Mouse (Mus musculus) megakaryocyte, embryonic 14.5 days (primary cell): ENCODE data around the gene Etl4. TPM values are rescaled to one million over a fixed set of nuclear protein-coding genes. Genes with fewer than 3 reads are reported as not detected.
"Not testable (repeated sequence)": the region's sequence is repeated elsewhere in the genome, so short reads cannot be mapped to it uniquely, and the experiment has no call there.

Experiments
- H3K27me3 ChIP-seq: replicated peaks from 2 replicates; pipeline ENCODE3; 2012; ENCODE audit warnings: inconsistent platforms
- H3K36me3 ChIP-seq: replicated peaks from 2 replicates; pipeline ENCODE3; 2012; ENCODE audit warnings: low read length, inconsistent platforms, mixed read lengths
- H3K4me1 ChIP-seq: 2 replicates; pipeline ENCODE4 v1.6.1; 2012; ENCODE audit warnings: inconsistent platforms
- H3K4me3 ChIP-seq: replicated peaks from 2 replicates; pipeline ENCODE3; 2012; ENCODE audit warnings: moderate library complexity, mild to moderate bottlenecking, inconsistent platforms
- H3K9me3 ChIP-seq: 2 replicates; pipeline ENCODE4 v1.6.1; 2012; ENCODE audit warnings: inconsistent platforms
- FLI1 ChIP-seq: IDR thresholded peaks from 2 replicates; pipeline ENCODE4 v1.6.1; 2012; ENCODE audit warnings: low read length, inconsistent platforms, mixed read lengths
- GATA1 ChIP-seq: IDR thresholded peaks from 3 replicates; pipeline ENCODE4 v1.6.1; 2012; ENCODE audit warnings: mixed read lengths, low read length, inconsistent platforms, borderline replicate concordance
- polyA plus RNA-seq: library from polyadenylated mRNA; stranded (reverse); fragments of >175 nt; gene quantifications from 2 replicates; pipeline ENCODE4 v1.2.3, GENCODE M21; 2012; ENCODE audit warnings: low replicate concordance; ENCODE audit not compliant: insufficient read depth

The Etl4 gene
- polyA plus RNA-seq, 1 experiment, result 0.12 TPM

DNA sequence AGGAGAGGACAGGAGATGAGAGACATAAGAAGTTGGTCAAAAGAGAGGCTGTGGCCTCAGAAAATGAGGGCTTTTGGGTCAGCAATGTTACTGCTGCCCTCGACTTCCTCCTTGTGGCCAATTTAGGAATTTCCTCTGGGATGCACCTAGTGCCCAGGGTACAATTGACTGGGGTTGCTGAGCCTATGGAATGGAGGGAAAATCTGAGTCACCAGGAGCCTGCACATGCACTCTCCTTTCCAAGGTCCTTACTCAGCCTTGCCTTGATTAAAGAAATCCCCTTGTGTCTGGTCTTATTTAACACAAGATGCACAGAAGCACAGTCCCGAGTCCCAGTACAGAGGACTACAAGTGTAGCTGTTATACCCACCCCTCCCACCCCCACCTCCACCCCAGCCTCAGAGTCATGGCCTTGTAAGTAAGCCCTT lies 756.5 kb downstream of the Etl4 start:
- Histone ChIP-seq H3K4me1 (no peaks in the 10 kb centered on the region), H3K27me3 (no peaks in the 10 kb centered on the region), H3K36me3 (no peaks in the 10 kb centered on the region), H3K9me3 (peaks cover 12% of the 10 kb centered on the region; the same call in 1 of the 2 replicates), H3K4me3 (no peak overlapping the region)
- TF ChIP-seq FLI1 (no peak), GATA1 (no peak)

DNA sequence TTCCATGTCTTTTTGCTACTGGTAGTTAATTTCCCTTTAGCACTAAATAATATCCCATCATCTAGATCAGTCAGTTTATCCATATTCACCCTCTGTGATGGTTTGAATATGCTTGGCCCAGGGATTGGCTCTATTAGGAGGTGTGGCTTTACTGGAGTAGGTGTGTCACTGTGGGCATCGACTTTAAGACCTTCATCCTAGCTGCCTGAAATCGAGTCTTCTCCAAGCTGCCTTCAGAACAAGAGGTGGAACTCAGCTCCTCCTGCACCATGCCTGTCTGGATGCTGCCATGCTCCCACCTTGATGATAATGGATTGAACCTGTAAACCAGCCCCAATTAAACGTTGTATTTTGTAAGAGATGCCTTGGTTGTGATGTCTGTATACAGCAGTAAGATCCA lies 758.3 kb downstream of the Etl4 start:
- Histone ChIP-seq H3K27me3 (no peaks in the 10 kb centered on the region), H3K36me3 (no peaks in the 10 kb centered on the region), H3K9me3 (peaks cover 12% of the 10 kb centered on the region; the same call in 1 of the 2 replicates), H3K4me3 (no peak overlapping the region), H3K4me1 (no peaks in the 10 kb centered on the region)
- no peak for TF ChIP-seq FLI1
- no peak for TF ChIP-seq GATA1

DNA sequence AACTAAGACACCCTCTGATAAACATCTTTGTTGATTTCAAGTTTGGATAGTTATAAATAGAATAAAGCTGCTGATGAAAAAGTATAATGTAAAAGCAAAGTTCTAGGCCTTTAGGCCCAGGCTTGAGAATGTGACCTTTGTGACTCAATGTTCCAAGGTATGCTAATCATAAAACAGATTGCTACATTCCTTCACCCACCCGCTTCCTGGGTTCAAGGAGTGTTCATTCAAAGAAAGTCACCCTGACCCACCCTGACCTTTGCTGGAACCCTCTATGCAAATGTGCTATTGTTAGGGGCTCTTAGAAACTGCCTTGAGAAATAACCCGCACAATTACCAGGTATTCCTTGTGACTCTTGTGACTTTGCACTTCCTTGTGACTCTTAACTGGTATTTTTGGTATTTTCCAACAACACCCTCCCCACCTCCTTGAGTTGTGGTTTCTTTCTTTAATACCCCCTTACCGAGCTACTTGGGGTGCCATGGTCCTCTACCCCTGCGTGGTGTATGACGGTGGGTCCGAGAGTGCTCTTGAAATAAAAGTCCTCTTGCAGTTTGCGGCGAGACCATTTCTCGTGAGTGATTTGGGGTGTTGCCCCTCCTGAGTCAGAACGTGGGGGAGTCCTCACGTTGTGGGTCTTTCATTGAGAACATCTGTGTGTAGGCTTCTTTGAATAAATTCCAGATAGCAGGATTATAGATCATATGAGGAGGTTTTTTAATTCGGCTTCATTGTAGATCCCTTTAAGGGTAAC lies 758.9 kb downstream of the Etl4 start:
- not testable (repeated sequence) for H3K36me3 ChIP-seq, H3K4me3 ChIP-seq, H3K27me3 ChIP-seq, H3K4me1 ChIP-seq
- peaks cover 12% of the 10 kb centered on the region; the same call in 1 of the 2 replicates for H3K9me3 ChIP-seq

DNA sequence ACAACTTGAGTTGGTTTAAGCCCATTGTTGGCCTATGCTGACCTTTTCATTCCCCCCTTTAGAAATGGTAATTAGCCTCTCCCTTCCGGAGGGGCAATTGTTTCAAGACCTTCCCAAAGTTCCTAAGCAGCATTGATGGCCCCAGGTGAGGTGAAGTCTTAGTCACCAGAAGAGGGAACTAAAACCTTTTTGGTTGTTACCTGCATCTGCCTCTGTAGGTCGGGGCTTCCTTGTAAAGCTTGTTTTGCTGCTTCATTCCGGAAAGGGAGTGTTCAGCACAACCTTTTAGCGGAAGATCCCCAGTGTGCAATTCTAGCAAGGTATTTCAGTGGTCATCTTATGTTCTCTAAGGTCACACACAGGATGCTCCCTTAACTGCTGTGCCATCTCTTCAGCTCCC lies 759.8 kb downstream of the Etl4 start:
- no peaks in the 10 kb centered on the region for H3K36me3 ChIP-seq

DNA sequence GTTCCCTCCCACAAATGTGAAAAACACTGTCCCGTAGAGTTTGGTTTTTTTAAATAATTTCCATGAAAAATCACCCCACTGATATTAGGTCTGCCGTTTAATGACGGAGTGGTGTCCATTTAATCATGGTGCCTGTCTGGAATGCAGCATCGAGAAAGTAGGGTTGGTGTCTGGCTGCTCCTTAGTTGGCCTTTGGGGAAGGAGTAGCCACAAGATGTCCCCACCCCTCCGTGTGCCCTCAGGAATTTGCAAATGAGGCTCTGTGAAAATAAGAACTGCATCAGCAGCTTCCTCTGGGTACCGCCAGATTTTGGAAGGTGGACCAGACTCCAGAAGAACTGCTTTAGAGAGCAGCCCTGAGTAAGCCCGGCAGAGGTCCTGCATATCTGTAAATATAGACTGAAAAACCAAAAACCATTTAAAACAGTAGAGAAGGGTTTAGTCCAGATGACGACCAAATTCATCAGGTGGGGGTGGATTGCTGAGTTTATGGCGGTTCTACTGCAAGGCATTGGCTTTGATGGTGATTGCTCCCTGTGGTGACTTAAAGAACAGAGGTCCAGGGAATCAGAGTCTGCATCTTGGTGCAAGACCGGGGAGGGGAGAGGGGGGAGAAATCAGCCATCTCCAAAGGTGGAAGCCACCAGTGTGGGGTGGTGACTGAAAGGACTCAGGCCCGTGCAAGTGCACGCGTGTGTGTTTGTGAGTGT lies 762.1 kb downstream of the Etl4 start:
- H3K4me1 ChIP-seq, result no peaks in the 10 kb centered on the region
- H3K4me3 ChIP-seq, result no peak overlapping the region
- H3K27me3 ChIP-seq, result no peaks in the 10 kb centered on the region
- H3K36me3 ChIP-seq, result no peaks in the 10 kb centered on the region
- no peak for TF ChIP-seq GATA1
- no peak for TF ChIP-seq FLI1
- H3K9me3 ChIP-seq, result peaks cover 12% of the 10 kb centered on the region; the same call in 1 of the 2 replicates

More for the DNA sequence above, 759.8 kb downstream of the Etl4 start:
- H3K4me3 ChIP-seq, result no peak overlapping the region
- TF ChIP-seq GATA1 (no peak), FLI1 (no peak)
- peaks cover 12% of the 10 kb centered on the region; the same call in 1 of the 2 replicates for H3K9me3 ChIP-seq
- no peaks in the 10 kb centered on the region for H3K4me1 ChIP-seq
- H3K27me3 ChIP-seq, result no peaks in the 10 kb centered on the region

DNA sequence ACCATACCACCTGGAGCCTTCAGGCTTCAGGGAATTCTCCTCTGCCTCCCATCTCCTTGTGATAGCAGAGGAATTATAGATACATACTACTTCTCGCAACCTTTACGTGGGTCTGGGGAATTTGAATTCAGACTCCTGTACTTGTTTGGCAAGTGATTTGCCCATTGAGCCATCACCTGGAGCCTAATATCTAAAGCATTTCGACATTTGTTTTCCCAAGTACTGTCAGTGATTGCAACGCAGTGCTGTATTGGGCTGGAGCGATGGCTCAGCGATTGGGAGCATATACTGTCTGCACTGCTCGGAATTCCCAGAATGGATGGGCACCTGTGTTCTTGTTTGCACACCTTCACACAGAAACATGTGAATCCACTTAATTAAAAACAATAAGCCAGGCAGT lies 762.7 kb downstream of the Etl4 start:
- H3K4me3 ChIP-seq, result no peak overlapping the region
- no peak for TF ChIP-seq FLI1
- no peak for TF ChIP-seq GATA1
- no peaks in the 10 kb centered on the region for H3K27me3 ChIP-seq
- H3K36me3 ChIP-seq, result no peaks in the 10 kb centered on the region
- peaks cover 12% of the 10 kb centered on the region; the same call in 1 of the 2 replicates for H3K9me3 ChIP-seq
- H3K4me1 ChIP-seq, result no peaks in the 10 kb centered on the region

DNA sequence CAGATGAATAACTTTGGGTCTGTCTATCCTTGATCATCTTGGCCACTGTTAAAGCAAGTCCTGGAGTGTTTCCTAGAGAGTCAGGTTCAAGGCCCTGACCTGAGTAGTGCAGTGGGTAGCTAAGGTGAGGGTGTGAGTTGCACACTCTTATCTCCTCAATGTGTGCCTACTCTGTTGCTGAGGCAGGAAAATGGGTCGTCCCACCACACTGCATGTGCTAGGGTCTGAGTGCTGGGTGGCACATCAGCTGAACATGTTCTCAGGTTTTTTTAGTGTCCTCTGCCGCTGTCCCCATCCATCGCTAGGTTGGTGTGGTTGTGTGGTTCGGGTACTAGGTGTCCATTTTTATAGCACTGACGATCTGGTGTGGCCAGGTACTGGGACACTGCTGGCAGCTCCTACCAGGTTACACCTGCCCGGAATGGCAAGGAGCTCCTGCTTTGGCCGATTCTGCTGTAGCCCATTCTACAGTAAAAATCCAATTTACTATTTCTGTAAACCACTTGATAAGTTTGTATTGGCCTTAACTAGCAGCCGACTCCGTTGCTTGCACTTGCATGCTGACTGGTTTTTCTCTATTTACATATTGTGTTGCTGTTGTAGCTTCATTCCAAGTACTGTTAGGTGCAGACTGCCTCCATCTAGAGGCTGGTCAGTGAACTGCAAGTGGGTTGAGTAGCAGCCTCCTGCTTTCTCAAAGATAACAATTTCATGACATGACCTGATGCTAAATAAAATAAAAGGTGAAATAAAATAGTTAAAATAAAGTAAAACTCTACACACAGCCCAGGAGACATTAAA lies 763.4 kb downstream of the Etl4 start:
- Histone ChIP-seq H3K27me3 (no peaks in the 10 kb centered on the region), H3K9me3 (peaks cover 14% of the 10 kb centered on the region), H3K36me3 (no peaks in the 10 kb centered on the region), H3K4me1 (no peaks in the 10 kb centered on the region), H3K4me3 (no peak overlapping the region)
- TF ChIP-seq GATA1 (no peak), FLI1 (no peak)

DNA sequence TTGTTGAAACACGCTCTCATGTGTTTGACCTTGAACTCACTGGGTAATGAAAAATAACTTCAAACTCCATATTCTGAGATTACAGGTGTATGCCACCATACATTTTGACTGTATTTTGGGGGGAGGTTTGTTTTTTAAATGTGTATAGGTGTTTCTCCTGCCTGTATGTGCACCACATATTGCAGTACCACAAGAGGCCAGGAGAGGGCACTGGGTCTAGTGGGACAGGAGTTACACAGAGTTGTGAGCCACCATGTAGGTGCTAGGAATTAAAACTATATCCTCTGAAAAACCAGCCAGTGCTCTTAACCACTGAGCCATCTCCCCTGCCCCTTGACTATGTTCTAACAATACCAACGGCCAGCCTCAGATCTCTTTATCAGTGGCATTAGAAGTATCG lies 766.8 kb downstream of the Etl4 start:
- no peak for TF ChIP-seq FLI1
- no peak for TF ChIP-seq GATA1
- no peak overlapping the region for H3K4me3 ChIP-seq
- no peaks in the 10 kb centered on the region for H3K27me3 ChIP-seq
- peaks cover 13% of the 10 kb centered on the region for H3K9me3 ChIP-seq
- no peaks in the 10 kb centered on the region for H3K4me1 ChIP-seq
- no peaks in the 10 kb centered on the region for H3K36me3 ChIP-seq

DNA sequence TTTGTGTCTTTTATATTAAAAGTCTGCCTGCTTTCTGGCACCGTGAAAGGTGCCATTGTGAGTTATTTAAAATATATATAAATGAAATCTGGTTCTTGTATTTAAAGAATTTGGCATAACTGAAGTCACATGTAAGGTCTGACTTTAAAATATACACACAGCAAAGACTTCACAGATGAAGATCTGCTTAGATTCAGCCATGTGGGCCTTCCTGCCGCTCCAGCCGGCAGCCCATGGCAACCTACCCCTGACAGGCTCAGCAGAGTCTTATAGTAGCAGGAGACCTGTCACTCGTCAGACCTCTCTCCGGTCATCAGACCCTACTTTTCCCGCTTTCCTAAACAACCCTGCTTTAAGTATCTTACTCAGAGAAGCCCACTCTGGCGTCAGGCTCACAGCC lies 769.2 kb downstream of the Etl4 start:
- peaks cover 13% of the 10 kb centered on the region for H3K9me3 ChIP-seq
- no peak overlapping the region for H3K4me3 ChIP-seq
- H3K4me1 ChIP-seq, result no peaks in the 10 kb centered on the region
- H3K36me3 ChIP-seq, result no peaks in the 10 kb centered on the region
- no peaks in the 10 kb centered on the region for H3K27me3 ChIP-seq
- TF ChIP-seq GATA1 (no peak), FLI1 (no peak)

DNA sequence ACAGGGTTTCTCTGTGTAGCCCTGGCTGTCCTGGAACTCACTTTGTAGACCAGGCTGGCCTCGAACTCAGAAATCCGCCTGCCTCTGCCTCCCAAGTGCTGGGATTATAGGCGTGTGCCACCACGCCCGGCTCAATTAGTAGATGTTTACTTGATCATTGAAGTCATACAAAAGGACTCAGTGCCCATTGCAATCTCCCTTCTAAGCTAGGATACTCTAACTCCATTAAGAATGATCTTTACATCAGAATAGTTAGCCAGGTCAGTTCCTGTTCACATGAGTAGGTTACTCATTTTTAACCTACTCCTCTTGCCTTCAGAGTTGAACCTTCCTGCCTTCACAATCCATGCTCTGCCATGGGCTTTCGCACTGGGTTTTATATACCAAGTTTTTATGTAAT lies 772.6 kb downstream of the Etl4 start:
- H3K4me3 ChIP-seq, H3K36me3 ChIP-seq, H3K27me3 ChIP-seq, H3K4me1 ChIP-seq: not testable (repeated sequence)
- H3K9me3 ChIP-seq, result peaks cover 13% of the 10 kb centered on the region
